Mouse (Mus musculus): ENCODE measurements around the gene Pla2r1. TPM values are rescaled to one million over a fixed set of nuclear protein-coding genes. Genes with fewer than 3 reads are reported as not detected.

Gene Pla2r1
- polyA plus RNA-seq, 1 experiment: 0.79 TPM

DNA sequence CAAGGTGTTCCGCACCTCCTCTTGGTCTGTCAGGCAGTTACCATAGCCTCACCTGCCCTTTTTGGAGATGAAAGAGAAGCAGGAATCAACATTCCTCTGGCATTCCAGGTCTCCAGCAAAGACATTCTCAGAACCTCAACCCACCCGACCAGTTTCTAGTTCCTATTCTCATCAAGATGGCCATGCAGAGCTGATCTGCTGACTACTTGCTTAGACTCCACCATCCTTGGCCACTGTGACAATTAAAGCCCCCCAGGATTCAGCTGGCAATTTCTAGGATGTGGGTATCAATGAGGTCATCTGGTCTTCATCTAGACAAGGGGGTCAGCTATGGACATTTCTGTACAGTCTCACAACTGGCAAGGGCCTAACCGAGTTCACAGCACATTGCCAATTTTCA is 20.1 kb downstream of the Pla2r1 start:
- no peaks in the 10 kb centered on the region for H3K36me3 ChIP-seq (ENCODE audit: control insufficient read depth, insufficient read depth)
- H3ac ChIP-seq (ENCODE audit: control insufficient read depth, insufficient read length): no peak overlapping the region
- H3K4me2 ChIP-seq (ENCODE audit: low read depth): no peak overlapping the region
- no peak for TF ChIP-seq MYOG (IDR thresholded peaks at IDR 0.05; ENCODE audit: control insufficient read depth in 1 of 3, insufficient read depth in 1 of 3, insufficient read length in 2 of 3, low read depth in 2 of 3)
- no peak for TF ChIP-seq MYOD1 (IDR thresholded peaks at IDR 0.05; ENCODE audit: control insufficient read depth in 1 of 3, insufficient read length in 2 of 3, low read depth in 2 of 3)
- TF ChIP-seq SRF (IDR thresholded peaks at IDR 0.05; ENCODE audit: control insufficient read depth, insufficient read length, low read depth): no peak
- no peak for TF ChIP-seq USF1 (IDR thresholded peaks at IDR 0.05; ENCODE audit: low read depth)
- no peak for TF ChIP-seq E2F4 (IDR thresholded peaks at IDR 0.05; ENCODE audit: insufficient read depth)
- TF ChIP-seq TCF3 (IDR thresholded peaks at IDR 0.05; ENCODE audit: insufficient read length, low read depth): no peak
- TF ChIP-seq MAX (IDR thresholded peaks at IDR 0.05; ENCODE audit: low read depth): no peak
- no peak for TF ChIP-seq POLR2AphosphoS2 (IDR thresholded peaks at IDR 0.05; ENCODE audit: insufficient read length, low read depth)
- TF ChIP-seq POLR2A (IDR thresholded peaks at IDR 0.05; ENCODE audit: insufficient read length, low read depth): no peak
- no peak for TF ChIP-seq TCF12 (IDR thresholded peaks at IDR 0.05; ENCODE audit: insufficient read depth, poor library complexity, severe bottlenecking)
- no peak for TF ChIP-seq CEBPB (IDR thresholded peaks at IDR 0.05; ENCODE audit: insufficient read depth, poor library complexity, severe bottlenecking)
- TF ChIP-seq REST (IDR thresholded peaks at IDR 0.05; ENCODE audit: insufficient read depth, insufficient read length): no peak
- H3K79me2 ChIP-seq (ENCODE audit: control insufficient read depth, insufficient read depth): no peaks in the 10 kb centered on the region
- H3K4me3 ChIP-seq: no peak overlapping the region
- H3K27me3 ChIP-seq (ENCODE audit: control insufficient read depth, insufficient read depth, insufficient read length): no peaks in the 10 kb centered on the region

DNA sequence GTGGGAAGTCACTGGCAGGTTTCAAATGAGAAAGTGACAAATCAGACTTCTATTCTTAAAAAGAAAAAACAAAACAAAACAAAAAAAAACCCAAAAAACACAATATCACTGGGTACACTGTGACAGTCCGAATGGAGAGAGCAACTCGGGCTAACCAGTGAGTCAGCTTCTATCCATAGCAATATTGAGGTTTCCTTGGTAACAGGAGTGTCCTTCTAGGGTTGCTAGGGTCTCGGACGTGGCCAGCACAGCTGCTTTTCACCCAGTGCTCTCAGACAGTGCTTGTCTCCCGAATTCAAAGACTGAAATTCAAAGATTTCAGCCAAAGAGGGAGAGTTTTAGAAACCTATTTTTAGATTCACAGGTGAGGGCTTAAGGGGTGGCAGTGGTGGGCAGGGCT is 20.6 kb downstream of the Pla2r1 start:
- Histone ChIP-seq H3K4me3 (no peak overlapping the region), H3K36me3 (ENCODE audit: control insufficient read depth, insufficient read depth) (no peaks in the 10 kb centered on the region), H3K27me3 (ENCODE audit: control insufficient read depth, insufficient read depth, insufficient read length) (no peaks in the 10 kb centered on the region), H3K4me2 (ENCODE audit: low read depth) (no peak overlapping the region), H3K79me2 (ENCODE audit: control insufficient read depth, insufficient read depth) (no peaks in the 10 kb centered on the region), H3ac (ENCODE audit: control insufficient read depth, insufficient read length) (no peak overlapping the region)
- no peak for TF ChIP-seq CEBPB (IDR thresholded peaks at IDR 0.05; ENCODE audit: insufficient read depth, poor library complexity, severe bottlenecking)
- TF ChIP-seq USF1 (IDR thresholded peaks at IDR 0.05; ENCODE audit: low read depth): no peak
- TF ChIP-seq MYOD1 (IDR thresholded peaks at IDR 0.05; ENCODE audit: control insufficient read depth in 1 of 3, insufficient read length in 2 of 3, low read depth in 2 of 3): no peak
- no peak for TF ChIP-seq SRF (IDR thresholded peaks at IDR 0.05; ENCODE audit: control insufficient read depth, insufficient read length, low read depth)
- TF ChIP-seq POLR2A (IDR thresholded peaks at IDR 0.05; ENCODE audit: insufficient read length, low read depth): no peak
- TF ChIP-seq MAX (IDR thresholded peaks at IDR 0.05; ENCODE audit: low read depth): no peak
- no peak for TF ChIP-seq POLR2AphosphoS2 (IDR thresholded peaks at IDR 0.05; ENCODE audit: insufficient read length, low read depth)
- no peak for TF ChIP-seq TCF3 (IDR thresholded peaks at IDR 0.05; ENCODE audit: insufficient read length, low read depth)
- no peak for TF ChIP-seq E2F4 (IDR thresholded peaks at IDR 0.05; ENCODE audit: insufficient read depth)
- no peak for TF ChIP-seq TCF12 (IDR thresholded peaks at IDR 0.05; ENCODE audit: insufficient read depth, poor library complexity, severe bottlenecking)
- no peak for TF ChIP-seq MYOG (IDR thresholded peaks at IDR 0.05; ENCODE audit: control insufficient read depth in 1 of 3, insufficient read depth in 1 of 3, insufficient read length in 2 of 3, low read depth in 2 of 3)
- no peak for TF ChIP-seq REST (IDR thresholded peaks at IDR 0.05; ENCODE audit: insufficient read depth, insufficient read length)

DNA sequence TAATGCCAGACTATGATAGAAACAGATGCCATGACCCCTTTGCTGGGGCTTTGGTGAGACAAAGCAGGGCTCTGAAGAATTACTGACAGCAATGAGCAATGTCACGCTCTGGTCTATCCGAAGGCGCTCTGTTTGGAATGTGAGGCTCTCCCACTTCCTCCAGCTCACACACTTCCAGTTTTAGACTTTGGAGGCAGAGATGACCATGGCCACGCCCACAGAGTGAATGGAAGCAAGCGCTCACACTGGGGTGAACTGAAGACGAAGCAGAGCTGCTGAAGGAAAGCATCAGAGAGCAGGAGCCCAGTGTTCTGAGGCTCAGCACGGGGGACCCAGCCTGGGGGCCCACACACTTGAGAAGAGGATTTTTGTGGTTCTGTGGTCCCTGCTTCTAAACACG is 37.3 kb downstream of the Pla2r1 start:
- no peak overlapping the region for H3K4me2 ChIP-seq (ENCODE audit: low read depth)
- no peaks in the 10 kb centered on the region for H3K36me3 ChIP-seq (ENCODE audit: control insufficient read depth, insufficient read depth)
- H3K27me3 ChIP-seq (ENCODE audit: control insufficient read depth, insufficient read depth, insufficient read length): no peaks in the 10 kb centered on the region
- H3ac ChIP-seq (ENCODE audit: control insufficient read depth, insufficient read length): no peak overlapping the region
- TF ChIP-seq TCF3 (IDR thresholded peaks at IDR 0.05; ENCODE audit: insufficient read length, low read depth) (no peak), CEBPB (IDR thresholded peaks at IDR 0.05; ENCODE audit: insufficient read depth, poor library complexity, severe bottlenecking) (no peak), POLR2AphosphoS2 (IDR thresholded peaks at IDR 0.05; ENCODE audit: insufficient read length, low read depth) (no peak), REST (IDR thresholded peaks at IDR 0.05; ENCODE audit: insufficient read depth, insufficient read length) (no peak), MYOD1 (IDR thresholded peaks at IDR 0.05; ENCODE audit: control insufficient read depth in 1 of 3, insufficient read length in 2 of 3, low read depth in 2 of 3) (no peak)
- H3K79me2 ChIP-seq (ENCODE audit: control insufficient read depth, insufficient read depth): no peaks in the 10 kb centered on the region
- H3K4me3 ChIP-seq: no peak overlapping the region

DNA sequence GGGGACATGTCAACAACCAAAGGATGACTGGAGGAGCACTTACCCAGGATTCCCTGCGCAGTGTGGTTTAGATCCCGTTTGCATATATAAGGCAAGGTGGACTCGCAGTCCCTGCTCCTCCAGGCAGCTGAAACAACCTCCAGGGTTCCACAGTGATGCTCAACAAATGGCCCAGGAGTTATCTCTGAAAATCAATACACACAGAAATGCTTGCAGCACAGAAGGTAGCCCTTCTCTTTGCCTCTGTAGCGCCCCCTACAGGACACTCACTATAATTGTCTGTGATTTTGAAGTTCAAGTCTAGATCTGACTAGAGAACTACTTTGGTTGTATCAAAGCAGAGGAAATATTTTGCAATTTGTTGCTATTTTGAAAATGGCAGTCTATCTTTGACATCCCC is 38.2 kb downstream of the Pla2r1 start:
- no peak overlapping the region for H3ac ChIP-seq (ENCODE audit: control insufficient read depth, insufficient read length)
- TF ChIP-seq POLR2A (IDR thresholded peaks at IDR 0.05; ENCODE audit: insufficient read length, low read depth) (no peak), MAX (IDR thresholded peaks at IDR 0.05; ENCODE audit: low read depth) (no peak), SRF (IDR thresholded peaks at IDR 0.05; ENCODE audit: control insufficient read depth, insufficient read length, low read depth) (no peak), REST (IDR thresholded peaks at IDR 0.05; ENCODE audit: insufficient read depth, insufficient read length) (no peak)
- H3K4me2 ChIP-seq (ENCODE audit: low read depth): no peak overlapping the region
- H3K36me3 ChIP-seq (ENCODE audit: control insufficient read depth, insufficient read depth): no peaks in the 10 kb centered on the region
- no peaks in the 10 kb centered on the region for H3K27me3 ChIP-seq (ENCODE audit: control insufficient read depth, insufficient read depth, insufficient read length)
- no peak overlapping the region for H3K4me3 ChIP-seq
- no peaks in the 10 kb centered on the region for H3K79me2 ChIP-seq (ENCODE audit: control insufficient read depth, insufficient read depth)

DNA sequence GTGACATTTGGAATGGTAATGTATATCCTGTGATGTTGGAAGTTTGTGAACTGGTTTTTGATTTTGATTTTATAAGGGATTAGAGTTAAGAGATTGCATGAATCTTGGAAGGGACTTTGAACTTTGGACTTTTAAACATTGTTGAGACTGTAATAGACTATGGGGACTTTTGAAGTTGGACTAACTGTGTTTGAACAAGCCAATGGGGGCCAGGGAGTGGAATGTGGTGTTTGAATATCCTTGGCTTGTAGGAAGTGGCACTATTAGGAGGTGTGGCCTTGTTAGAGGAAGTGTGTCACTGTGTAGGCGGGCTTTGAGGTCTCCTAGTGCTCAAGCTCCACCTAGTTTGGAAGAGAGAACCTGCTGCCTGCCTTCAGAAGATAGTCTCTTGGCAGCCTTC is 42.4 kb downstream of the Pla2r1 start:
- Histone ChIP-seq H3K27me3 (ENCODE audit: control insufficient read depth, insufficient read depth, insufficient read length) (no peaks in the 10 kb centered on the region), H3K36me3 (ENCODE audit: control insufficient read depth, insufficient read depth) (no peaks in the 10 kb centered on the region), H3ac (ENCODE audit: control insufficient read depth, insufficient read length) (no peak overlapping the region), H3K4me3 (no peak overlapping the region), H3K79me2 (ENCODE audit: control insufficient read depth, insufficient read depth) (no peaks in the 10 kb centered on the region), H3K4me2 (ENCODE audit: low read depth) (no peak overlapping the region)
- TF ChIP-seq REST (IDR thresholded peaks at IDR 0.05; ENCODE audit: insufficient read depth, insufficient read length) (no peak), POLR2AphosphoS2 (IDR thresholded peaks at IDR 0.05; ENCODE audit: insufficient read length, low read depth) (no peak), MAX (IDR thresholded peaks at IDR 0.05; ENCODE audit: low read depth) (no peak), E2F4 (IDR thresholded peaks at IDR 0.05; ENCODE audit: insufficient read depth) (no peak), CEBPB (IDR thresholded peaks at IDR 0.05; ENCODE audit: insufficient read depth, poor library complexity, severe bottlenecking) (no peak), MYOD1 (IDR thresholded peaks at IDR 0.05; ENCODE audit: control insufficient read depth in 1 of 3, insufficient read length in 2 of 3, low read depth in 2 of 3) (no peak), POLR2A (IDR thresholded peaks at IDR 0.05; ENCODE audit: insufficient read length, low read depth) (no peak), MYOG (IDR thresholded peaks at IDR 0.05; ENCODE audit: control insufficient read depth in 1 of 3, insufficient read depth in 1 of 3, insufficient read length in 2 of 3, low read depth in 2 of 3) (no peak), SRF (IDR thresholded peaks at IDR 0.05; ENCODE audit: control insufficient read depth, insufficient read length, low read depth) (no peak), USF1 (IDR thresholded peaks at IDR 0.05; ENCODE audit: low read depth) (no peak), TCF3 (IDR thresholded peaks at IDR 0.05; ENCODE audit: insufficient read length, low read depth) (no peak), TCF12 (IDR thresholded peaks at IDR 0.05; ENCODE audit: insufficient read depth, poor library complexity, severe bottlenecking) (no peak)
